Mouse (Mus musculus): ENCODE measurements at regions not wholly inside any gene's neighbourhood (a gene's known extent, or its start where the extent isn't known, plus 50 kb on each side); places are given as distances from the start of the nearest gene placed in this dataset.
A peak's percentile ranks its signal among the peaks of the same experiment; 100 is the strongest.
"Not testable (repeated sequence)": the region's sequence is repeated elsewhere in the genome, so short reads cannot be mapped to it uniquely, and the experiment has no call there.

DNA sequence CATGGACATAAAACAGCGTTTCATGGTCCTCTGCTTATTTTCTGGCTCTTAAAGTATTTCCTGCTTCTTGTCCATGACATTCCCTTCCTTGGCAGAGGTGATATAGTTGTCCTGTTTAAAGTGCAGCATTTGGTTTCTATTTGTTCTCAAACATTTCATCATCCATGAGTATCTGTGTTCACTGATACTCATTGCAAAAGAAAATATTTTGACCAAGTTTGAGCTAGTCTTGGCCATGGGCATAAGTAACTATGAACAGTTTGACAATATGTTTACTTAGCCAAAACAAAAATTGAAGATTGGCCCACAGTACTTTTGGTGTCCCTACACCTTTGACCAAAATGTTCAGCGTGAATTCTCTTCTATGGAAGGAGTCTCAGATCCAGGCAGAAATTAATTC, 58.7 kb upstream of the 2310057J18Rik start:
- DNase-seq: not testable (repeated sequence)

DNA sequence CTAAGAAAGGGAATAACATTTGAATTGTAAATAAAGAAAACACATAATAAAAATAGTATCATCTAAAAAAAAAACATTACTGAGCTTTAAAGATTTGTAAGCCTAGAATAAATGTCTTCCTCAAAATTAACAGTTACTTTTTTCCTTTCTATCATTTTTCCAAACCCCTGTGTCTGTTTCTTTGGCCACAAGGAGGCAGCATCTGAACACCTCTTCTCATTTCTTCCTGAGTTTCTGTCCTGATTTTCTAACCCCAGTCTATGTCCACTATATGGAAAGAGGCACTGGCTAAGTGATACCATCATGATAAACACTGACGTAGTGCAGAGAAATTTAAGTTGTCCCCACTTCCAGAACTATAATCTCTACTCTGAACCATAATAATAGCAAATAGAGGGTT, 55.8 kb upstream of the Soga3 start:
- peak; percentile 8 to 20 for DNase-seq

Data from kidney, postnatal 4 days (tissue).